Mouse (Mus musculus): Measurements from ENCODE around the gene Akip1. TPM values are rescaled to one million over a fixed set of nuclear protein-coding genes. Genes with fewer than 3 reads are reported as not detected.

Akip1 gene
- total RNA-seq, 2 experiments from 2014 or later: 33.3 to 34.0 TPM

DNA sequence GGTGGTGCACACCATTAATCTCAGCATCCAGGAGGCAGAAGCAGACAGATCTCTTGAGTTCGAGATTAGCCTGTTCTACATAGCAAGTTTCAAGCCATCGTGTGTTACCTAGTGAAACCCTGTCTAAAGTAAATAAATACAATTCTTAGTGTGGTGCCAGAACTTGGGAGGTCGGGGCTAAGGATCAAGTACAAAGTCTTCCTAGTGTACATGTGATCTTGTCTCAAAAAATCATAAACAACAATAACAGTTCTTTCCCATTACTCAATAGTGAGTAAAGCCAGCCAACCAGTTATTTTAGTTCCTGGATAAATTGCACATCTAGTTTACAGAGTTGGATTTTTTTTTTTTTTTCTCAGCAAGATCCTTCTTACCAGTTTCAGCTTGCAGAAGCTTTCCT lies 971 bp downstream of the Akip1 start:
- DNase-seq (ENCODE audit: low spot score in 2 of 2): no peak

DNA sequence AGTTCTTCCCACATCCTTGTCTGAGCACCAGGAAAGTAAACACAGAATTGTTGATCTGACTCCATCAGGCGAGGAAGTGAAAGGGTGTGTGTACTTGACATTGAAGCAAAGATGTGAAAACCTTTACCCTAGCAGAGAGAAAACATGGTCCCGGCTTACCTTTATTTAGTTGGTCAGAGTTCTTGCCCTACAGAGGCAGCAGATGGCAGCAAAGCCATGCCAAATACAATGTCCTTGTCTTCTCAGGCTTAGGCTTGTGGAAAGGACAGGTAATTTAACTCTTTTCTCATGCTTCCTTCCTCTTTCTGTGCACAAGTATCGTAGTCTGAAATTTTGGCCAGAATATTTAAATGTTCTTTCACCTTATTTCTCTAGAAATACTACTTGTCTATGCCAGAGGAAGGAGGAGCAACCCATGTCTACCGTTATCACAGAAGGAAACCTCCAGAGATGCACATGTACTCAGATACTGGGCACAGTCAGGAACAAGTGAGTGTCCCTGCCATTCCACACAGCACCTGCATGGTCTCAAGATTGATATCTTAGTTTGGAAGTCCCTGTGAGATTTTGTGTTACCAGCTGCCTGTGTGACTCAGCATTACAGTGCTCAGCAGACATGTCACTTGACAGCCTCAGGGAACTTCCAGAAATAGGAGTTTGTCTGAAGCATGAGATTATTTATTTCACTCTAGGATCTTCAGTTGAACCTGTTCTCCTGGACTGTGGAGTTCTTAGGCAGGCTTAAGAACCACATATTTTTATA lies 3.7 kb downstream of the Akip1 start:
- no peak for DNase-seq (ENCODE audit: low spot score in 2 of 2)

DNA sequence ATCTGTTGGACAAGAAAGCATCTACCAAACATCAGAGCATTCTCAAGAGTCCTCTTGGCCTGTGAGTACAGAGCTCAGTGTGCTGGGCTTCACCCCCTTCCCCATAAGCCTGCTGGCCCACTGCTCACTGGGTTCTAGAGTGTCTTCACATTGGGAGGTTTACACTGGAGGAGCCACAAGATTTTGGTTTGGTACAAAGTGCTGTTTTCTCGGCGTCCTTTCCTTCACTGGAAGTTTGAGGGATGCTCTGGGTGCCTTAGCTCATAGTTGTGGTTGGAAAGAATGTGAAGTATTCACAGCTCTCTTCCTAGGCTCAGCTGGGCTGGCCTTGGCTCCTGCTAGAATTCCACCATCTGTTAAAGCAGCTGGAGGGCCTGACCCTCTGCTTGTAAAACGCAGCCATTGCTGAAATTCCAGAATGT lies 5.5 kb downstream of the Akip1 start:
- DNase-seq (ENCODE audit: low spot score in 2 of 2): no peak

DNA sequence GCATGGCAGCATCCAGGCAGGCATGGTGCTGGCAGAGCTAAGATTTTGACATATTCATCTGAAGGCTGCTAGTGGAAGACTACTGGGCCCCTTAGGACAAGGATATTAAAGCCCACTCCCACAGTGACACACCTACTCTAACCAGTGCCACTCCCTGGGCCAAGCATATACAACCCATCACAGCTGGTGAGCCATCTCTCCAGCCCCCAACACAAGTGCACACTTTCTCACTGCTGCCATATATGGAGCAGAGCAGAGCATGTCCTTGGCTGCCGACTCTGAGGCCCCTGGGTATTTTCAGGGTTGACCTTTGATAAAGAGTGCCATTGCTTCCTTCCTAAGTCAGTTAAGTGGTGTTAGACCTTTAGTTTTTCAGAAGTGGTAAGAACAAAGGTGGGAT lies 6.6 kb downstream of the Akip1 start:
- no peak for DNase-seq (ENCODE audit: low spot score in 2 of 2)

DNA sequence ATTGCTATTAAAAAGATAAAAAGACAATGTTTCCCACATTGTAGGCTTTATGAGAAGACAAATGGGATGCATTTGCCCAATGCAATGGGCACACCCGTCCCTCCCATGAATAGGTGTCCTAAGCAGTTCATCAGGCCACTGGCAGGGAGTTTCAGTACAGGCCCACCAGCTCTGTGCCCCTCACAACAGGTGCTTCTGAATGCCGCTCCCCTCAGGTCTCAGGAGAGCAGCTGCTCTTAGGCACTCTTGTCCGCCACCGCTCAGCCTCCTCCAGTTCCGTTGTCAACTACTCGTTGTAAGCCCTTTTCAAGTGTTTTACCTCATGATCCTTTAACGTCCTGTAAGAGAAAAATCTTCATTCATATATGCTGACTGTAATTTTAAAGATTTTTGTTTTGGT lies 8.7 kb downstream of the Akip1 start:
- no peak for DNase-seq (ENCODE audit: low spot score in 2 of 2)

DNA sequence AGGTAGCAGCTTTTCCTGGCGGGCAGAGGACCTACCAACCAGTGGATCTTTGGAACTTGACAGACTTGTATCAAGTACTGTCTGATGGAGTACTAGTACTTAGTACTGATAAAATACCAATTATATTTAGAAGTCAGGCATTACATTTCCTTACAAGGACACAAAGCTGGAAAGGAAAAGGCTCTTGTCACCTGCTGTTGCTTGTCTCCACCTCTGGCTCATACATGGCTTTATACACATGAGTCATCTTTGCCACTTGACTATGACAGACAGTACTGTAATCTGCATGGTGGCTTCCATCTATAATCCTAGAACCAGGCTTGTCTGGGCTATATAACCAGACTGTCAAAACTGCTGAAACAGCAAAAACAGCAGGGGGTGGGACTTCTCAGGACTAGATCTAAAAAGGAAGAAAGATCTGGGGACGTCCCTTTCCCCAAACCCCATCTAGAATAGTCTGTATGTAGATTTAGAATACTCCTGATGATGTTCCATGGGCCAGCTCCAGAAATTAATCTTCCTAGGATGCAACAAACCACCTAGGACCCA lies 10.0 kb downstream of the Akip1 start:
- no peak for DNase-seq (ENCODE audit: low spot score in 2 of 2)

DNA sequence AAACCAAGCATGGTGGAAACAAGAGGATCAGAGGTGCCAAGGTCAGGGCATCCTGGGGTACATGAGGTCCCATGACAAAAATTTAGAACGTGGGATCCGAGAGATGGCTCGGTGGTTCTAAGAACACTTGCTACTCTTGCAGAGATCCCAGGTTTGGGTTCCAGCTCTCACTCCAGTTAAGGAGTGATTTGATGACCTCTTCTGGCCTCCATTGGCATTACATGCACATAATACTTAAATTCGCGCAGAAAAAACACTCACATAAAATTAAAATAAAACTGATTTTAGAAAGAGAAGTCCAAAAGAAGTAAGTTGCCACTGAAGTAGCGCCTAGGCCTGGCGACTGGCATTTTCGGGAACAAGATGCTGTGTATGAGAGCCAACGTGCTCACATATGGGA lies 15.8 kb downstream of the Akip1 start:
- DNase-seq (ENCODE audit: low spot score in 2 of 2): no peak

DNA sequence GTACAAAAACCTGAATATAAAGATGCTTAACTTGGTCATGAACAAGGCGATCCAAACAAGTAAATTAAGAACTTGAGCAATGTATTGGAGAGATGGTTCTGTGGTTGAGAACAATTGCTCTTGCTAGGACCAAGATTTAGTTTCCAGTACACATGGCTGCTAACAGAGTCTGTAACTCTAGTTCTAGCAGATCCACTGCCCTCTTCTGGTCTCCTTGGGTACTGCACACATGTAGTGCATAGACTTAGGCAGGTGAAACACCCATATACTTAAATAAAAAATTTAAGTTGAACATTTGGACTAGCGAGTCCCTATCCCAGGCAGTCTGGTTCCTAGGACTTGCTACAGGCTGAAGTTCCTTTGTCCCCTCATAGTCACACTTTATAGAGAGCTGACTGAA lies 19.1 kb downstream of the Akip1 start:
- no peak for DNase-seq (ENCODE audit: low spot score in 2 of 2)

DNA sequence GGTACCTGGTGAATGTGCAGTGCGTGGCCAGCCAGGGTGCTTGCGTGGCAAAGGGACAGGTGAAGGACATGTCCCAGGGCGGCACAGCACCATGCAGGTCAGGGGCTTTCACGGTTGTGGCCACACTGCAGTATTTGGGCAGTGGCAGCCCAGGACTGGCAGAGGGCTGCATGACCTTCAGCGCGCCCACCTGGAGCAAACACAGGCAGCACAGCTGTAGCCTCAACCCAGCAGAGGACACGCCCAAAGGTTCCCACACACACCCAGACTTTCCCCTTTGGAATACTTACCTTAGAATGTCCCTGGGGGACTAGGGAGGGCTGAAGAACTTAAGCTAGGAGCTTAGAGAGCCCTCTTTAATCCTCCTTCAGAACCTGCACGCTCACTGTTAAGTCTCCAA lies 19.6 kb downstream of the Akip1 start:
- DNase-seq (ENCODE audit: low spot score in 2 of 2): no peak

DNA sequence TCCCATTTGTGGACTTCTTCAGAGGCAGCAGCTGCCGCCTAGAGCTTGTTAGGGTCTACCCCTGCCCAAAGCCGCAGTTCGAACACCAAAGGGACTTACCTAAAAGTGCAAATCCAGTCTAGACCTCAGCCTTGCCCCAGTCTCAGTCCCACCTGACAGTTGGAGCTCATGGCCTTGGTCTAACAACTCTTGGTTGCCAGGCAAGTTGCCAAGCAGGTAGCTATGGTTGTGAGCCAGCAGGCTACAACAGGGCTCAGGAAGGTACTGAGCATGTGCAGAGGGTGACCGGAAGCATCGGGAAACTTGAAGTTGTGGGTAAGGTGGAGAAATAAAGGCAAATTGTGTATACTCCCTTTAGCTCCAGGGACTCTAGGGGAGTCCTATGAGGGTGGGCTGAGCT lies 20.2 kb downstream of the Akip1 start, which contains the start of gene BC051019:
Gene BC051019 (minus strand): TSS at position 154 of the 400 bp plus-strand sequence.
- DNase-seq (ENCODE audit: low spot score in 2 of 2): no peak

DNA sequence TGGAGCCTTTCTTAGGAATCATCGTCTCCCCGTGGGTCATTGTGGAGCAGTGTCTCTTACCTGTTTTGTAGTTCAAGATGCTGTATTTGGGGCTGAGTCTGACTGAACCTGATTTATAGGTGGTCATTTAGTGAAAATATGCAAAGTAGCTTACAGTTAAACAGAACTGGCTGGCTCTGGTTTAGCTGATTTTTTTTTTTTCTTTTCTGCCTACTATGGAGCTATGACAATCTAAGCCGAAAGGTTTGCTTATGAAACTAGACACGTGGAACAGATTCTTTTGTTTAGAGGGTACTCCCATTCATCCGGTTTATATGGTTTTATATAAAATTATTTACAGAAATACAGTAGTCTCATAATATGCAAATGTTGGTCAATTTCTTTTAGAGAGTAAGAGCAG lies 28.1 kb downstream of the Akip1 start, which contains the start of gene Ascl3:
Gene Ascl3 (minus strand): TSS at position 101 of the 400 bp plus-strand sequence.
- no peak for DNase-seq (ENCODE audit: low spot score in 2 of 2)

DNA sequence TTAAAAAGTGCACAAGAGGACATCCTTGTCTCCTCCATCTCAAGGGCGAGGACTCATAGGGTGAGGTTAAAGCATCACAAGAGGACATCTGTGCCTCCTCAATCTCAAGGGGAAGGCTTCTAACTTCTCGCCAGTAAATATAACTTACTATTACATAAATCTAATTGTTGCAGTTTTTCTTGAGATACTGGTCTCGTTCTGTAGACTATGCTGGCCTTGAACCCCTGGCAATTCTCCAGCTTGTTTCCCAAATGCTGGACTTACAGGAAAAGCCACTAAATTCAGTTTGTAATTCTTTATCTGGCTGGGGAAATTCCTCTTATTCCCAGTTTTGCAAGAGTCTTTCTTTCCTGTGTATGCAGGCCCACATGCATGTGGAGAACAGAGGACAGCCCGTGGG lies 31.3 kb downstream of the Akip1 start:
- no peak for DNase-seq (ENCODE audit: low spot score in 2 of 2)

DNA sequence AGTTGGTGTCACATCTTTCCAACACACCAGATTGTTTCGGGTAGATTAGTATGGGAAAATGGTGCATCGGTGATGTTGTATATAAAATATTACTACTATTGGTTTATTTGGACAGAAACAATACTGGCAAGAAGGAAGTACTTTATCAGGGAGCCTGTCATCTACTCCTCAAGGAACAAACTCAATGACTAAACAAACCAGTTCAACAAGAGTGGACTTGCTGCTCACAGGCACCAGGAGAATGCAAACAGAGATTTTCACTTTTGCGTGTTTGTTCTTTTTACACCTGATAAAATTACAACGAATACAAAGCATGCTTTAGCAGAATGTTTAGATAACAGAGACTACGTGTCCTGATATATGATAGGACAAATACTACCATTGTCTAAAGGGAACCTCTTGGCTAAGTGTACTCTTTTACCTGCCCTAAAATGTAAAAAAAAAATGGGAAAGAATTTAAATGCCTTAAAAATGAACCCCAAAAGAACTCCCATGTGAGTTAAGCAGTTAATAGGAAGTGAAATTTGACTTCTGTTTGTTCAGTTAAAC lies 36.4 kb downstream of the Akip1 start:
- DNase-seq (ENCODE audit: low spot score in 2 of 2): no peak

DNA sequence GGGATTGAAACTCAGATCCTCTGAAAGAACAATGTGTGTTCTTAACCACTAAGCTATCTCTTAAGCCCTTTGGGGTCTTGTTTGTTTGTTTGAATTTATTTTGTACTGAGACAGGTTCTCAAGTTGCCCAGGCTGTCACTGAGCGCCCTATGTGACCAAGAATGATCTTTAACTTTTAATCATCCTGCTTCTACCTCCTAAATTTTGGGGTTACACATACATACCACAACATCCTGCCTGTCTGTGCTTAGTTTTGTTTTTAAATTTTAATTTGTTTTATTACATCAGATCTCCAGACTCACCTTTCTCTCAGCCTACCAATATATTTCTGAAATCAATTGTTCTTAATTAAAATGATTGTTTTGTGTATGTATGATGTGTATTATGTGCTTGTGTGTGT lies 37.6 kb downstream of the Akip1 start:
- DNase-seq (ENCODE audit: low spot score in 2 of 2): no peak

DNA sequence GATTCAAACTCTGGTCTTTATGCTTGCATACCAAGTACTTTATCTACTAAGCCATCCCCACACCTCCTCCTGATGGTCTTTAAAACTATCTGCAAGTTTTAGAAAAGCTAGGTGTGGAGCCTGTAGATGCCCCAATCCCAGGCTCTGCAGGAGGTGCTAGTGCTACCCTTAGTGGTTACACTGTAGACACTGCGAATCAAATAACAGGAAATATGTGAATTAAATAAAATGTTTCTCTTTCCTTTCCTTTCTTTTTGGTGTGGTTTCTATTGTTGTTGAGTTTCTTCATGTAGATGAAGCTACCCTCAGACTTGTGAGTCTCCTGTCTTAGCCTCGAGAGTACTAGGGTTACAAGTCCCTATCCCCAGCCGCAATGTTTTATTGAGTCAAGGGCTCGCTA lies 38.2 kb downstream of the Akip1 start:
- DNase-seq (ENCODE audit: low spot score in 2 of 2): no peak

DNA sequence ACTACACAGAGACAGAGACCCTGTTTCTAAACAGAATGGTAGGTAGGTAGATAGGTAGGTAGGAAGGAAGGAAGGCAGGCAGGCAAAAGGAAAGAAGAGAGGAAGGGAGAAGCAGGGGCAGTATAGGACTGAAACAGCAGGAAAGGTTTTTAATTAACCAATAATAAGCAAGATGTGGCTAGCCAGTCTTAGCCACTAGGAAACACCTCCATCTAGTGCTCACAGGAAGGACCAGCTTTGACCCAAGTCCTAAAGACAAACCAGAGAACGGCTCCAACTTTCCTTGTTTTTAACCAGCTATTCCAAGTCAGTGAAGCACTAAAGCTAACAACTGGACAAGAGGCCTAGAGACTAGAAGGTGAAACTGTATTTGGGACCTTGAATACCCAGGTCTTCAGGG lies 44.3 kb downstream of the Akip1 start:
- no peak for DNase-seq (ENCODE audit: low spot score in 2 of 2)

DNA sequence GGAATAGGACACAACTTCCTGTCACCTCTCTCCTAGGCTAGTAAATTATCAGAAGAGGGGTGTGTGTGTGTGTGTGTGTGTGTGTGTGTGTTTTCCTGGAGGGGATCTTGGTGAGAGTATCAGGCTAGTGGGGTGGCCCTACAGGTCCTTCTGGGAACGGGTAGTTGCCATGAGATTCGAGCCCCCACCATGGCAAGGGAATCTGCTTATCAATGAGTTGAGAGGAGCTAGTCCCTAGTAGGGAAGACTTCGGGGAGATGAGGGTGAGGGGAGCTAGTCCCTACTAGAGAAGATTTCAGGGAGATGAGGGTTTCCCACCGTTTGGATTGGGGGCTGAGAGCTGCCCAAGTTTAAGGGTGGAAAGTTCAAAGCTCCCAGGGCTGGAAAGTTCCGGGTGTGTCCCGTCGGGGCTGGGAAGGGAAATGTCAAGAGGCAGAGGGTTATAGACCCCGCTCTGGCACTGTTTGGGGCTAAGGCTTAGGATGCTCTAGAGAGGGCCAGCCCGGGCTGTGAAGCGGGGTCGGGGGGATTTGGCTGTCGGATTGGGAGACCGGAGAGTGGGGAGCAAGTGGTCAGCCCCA lies 48.0 kb downstream of the Akip1 start:
- no peak for DNase-seq (ENCODE audit: low spot score in 2 of 2)

DNA sequence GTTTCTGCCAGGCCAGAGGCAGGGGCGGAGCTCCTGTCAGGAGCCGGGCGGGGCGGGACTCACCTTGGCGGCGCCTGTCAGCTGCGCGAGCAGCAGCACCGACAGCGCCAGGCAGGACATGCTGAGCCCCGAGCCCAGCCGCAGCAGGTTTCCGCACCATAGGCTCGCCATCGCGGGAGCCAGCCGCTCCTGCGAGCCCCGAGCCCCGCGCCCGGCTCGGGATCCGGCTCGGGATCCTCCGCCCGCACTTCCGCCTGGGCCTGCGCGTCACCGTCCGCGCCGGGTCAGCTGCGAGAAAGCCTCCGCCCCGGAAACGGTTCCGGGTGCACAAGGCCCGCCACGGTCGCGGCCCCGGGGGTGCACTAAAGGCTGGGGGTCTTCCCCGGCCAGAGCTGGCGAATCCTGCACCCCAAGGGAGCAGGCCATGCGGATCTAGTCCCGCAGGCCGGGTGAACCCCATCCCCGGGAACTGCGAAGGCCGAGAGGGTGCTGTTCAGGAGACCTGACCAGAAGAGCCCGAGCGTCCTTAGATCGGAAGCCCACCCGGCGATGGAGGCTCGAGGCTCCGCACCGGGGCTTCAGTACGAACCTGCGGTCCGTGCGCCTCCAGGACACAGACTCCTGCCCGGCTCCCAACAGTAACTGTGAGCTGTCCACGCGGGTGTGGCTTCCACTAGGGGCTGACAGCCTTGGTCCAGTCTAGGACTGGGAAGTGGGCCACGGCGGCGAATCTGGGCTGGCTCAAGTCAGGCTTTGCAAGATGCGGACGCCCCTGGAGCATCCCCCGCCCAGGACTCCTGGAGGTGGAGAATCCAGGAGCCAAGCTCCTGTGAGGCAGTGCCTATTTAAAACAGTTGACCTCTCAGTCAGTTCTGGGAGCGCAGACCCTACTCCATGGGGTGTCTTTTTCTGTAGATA lies 48.8 kb downstream of the Akip1 start, which contains the start of gene Tmem9b:
Gene Tmem9b (minus strand): TSS at position 868 of the 918 bp plus-strand sequence.
- DNase-seq (ENCODE audit: low spot score in 2 of 2): peak; percentile 48 to 68

DNA sequence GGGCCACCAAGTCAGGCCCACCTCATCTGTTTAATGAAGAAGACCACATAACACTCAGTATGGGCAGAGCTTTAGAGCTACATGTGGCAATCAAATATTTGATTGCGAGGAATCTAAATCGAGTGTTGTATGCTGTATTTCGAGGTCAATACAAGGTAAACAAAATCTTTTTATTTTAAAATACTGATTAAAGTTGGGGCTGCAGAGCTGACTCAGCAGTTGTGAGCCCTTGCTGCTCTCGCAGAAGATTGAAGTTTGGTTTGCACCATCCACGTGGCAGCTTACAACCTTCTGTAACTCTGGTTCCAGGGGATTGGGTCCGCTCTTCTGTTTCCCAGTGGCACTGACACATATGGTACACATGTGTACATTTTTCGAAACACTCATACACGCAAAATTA lies 50.5 kb downstream of the Akip1 start:
- DNase-seq (ENCODE audit: low spot score in 2 of 2): no peak

DNA sequence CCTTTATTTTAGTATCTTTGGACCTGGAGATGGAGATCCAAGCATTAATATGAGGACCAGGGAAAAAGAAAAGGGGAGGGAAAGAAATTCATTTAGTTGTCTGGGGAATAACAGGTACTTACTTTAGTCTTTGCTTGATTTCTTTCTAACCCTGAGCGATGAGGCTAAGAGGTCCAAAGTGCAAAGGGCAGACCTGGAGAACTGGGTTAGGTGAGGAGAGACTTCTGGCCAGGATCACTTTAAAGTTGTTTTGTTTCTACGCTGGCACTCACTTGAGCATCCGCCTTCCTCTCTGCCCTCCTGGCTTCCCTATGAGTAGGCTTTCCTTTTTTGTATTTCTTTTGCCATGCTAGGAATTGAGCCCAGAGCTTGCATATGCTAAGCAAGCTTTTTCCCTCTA lies 52.8 kb downstream of the Akip1 start:
- no peak for DNase-seq (ENCODE audit: low spot score in 2 of 2)
